Mouse (Mus musculus): ENCODE data around the gene Tmem56.

Tmem56 gene

DNA sequence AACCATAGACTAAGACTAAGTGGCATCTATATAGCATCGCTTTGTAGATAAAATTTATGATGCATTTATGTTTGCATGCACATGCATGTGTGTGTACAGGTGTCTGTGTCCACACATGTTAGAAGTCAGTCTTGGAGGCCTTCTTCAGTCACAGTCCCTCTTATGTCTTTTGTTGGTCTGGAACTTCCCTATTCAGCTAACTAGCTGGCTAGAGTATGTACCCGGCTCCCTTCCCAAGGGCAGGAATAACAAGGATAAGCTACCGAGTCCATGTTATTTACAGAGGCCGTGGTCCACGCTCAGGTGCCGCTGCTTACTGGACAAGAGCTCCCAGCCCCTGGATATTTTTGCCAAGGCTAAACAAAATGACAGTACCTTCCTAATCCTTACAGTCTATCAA is 58.7 kb downstream of the Tmem56 start:
- DNase-seq: no peak

DNA sequence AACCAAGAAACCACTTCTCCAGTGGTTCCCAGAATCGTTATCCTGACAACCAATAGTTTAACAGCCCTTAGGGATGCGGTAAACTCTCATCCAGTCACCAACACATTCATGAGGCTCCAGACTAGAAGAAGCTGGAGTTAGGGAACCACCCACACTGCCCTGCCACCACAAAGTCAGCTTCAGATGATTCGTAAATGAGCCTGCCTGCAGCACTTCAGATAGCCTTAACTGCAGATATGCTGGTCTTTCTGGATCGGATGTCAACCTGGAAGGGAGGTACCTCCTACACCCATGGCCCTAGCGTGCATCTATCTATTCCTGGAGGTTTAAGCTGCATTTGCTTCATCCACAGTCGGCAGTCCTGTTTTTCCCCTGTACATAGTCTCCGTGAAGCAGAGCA is 60.9 kb downstream of the Tmem56 start:
- DNase-seq: no peak

DNA sequence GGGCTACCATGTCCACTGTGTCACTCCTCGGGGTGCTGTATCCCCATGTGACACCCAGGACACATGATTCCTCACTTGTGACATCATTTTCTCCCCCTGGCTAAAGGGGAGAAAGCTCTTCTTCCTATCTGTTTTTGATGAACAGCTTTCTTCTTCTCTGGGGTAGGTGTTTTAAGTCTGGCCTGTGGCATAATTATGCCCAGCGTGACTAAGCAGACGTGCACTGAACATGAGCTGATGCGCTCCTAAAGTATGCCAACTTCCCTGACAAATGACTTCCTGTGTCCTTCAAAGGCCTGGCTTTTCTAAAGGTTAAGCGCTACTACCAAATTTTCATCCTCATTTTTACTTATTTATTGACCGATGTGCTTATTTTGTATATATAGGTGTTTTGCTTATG is 65.9 kb downstream of the Tmem56 start:
- no peak for DNase-seq

DNA sequence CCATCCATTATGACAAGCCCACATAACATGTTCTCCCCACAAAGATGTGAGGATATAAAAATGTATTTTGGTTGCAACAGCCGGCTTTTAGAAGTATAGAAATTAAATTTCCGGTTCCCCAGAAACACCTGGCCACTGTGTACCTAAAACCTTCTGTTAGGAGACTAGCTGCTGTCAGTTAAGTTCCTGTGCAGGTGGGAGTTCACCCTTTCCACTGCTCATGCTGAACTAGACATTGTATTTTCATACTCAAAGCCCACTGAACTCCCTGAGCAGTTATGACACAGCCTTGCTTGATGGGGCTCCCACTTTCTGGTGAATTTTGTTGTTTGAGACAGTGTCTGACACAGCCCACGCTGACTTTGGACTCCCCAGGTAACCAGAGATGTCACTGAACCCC is 69.4 kb downstream of the Tmem56 start:
- DNase-seq: no peak

DNA sequence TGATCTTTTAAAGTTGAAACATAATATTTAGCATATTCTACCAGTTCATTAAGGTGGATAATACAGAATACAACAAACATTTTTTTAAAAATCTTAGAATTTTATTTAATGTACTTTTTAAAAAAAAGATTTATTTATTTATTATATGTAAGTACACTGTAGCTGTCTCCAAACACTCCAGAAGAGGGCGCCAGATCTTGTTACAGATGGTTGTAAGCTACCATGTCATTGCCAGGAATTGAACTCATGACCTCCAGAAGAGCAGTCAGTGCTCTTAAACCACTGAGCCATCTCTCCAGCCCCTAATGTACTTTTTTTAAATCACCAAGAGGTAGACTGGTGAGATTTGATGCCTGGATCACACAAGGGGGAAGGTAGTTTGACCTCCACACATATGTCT is 70.7 kb downstream of the Tmem56 start:
- DNase-seq: peak; percentile 30

DNA sequence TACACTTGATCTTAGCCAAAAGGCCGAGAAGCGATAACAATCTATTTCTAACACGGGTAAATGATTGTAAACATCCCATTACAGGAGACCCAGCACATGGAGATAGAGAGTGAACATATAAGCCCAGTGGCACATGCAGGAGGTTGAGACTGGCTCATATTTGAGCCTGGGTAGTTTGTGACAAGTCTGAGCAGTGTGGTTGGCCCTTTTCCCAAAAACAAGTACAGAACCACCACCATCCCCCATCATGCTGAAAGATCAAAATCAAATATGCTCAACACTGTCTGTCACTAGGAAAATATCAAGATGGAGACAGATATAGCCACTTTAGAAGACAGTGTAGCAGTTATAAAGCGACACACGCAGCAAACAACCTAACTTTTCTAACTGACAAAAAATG is 73.9 kb downstream of the Tmem56 start:
- no peak for DNase-seq

DNA sequence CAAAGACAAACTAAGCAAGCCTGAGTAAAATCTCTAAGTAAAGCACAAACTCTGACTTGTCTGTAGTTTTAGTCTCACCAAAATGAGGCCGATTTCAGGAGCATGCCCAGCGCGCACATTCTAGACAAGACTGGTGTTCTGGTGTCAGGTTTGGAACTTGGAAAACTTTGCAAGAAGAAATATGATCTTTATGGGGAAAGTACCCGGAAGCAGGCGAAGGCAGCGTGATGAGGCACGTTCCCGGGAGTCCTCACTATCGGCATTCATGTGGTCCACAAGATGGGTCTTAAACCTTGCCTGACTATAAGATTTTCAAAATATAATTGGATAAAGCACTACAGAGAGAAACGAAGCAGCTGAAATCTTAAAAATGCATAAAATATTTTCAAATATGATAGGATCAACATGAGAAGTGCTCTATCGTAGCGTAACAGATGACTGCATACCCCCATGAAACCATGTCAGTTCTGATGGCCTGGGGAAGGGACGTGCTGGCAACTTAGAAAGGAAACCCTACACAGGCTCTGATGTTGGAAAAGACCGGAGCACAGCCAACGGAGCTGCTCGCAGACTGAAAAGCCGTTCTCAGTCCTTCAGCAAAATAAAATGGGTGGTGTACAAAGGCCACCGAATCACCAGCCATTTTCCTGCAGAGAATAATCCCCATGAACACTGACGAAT is 76.6 kb downstream of the Tmem56 start:
- no peak for DNase-seq

DNA sequence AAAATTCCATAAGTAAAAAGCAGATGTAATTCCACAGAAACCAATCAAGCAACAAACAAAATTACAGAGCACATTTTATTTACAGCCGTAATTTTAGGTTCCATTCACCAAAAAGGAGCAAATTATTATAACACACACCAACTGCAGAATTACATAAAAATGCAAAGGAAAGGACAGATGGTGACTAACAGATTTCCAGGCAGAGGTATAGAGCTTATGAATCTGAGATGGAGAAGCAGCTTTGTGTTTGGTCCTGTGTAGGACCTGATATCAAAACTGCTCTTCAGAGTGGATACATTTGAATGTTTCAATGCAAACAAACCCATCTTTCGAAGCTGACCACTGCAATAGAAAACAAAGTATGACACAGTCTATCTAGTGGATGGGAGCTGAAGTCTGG is 80.3 kb downstream of the Tmem56 start:
- DNase-seq: no peak

DNA sequence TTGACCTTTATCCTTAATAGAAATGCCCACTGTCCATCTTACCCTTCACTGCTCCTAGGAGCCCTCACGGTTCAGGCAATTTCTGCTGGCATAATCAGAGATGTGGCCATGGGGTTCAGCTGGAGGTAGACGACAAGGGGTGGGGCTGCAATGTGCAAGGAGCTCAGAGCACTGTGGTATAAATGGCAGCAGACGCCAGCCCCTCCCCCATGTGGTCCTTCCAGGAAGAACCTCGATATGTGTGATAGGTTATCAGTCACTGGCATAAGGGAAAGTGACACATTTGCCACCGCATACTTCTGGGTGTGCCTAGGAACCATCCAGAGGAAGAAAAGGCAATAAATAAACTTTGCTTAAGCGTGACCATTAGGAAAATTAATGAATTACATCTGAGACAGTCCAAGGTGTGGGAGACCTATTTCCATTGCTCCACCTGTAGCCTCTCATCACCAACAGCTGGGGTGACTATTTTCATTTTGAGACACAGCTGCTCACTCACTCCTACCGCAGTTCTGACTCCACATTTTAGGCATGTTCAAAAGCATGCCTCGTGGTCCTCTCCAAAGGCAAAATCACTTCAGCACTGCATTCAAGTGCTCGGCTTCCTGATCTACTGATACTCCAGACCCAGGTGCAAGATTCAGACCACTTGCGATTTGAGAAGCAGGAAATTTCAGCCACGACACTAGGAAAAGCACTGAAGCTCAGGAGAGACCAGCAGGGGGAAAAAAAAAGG is 81.7 kb downstream of the Tmem56 start:
- no peak for DNase-seq

DNA sequence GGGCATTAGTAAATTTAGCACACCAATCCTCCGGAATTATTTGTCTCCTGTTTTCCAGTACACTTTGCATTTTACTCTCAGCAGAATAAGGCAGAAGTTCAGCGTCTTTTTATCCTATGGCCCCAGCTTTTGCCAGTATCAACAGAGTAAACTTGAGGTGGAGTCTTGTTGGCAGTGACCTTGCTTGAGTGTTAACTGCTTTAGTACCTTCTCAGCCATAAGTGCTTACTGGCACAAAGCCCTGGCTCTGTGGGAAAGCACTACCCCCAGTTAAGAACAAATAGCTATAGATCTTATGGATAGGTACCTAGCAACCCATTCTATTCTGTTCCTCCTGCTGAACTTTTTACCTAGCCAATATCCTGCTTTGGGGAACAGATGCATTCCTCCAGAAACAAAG is 93.7 kb downstream of the Tmem56 start:
- DNase-seq: no peak

DNA sequence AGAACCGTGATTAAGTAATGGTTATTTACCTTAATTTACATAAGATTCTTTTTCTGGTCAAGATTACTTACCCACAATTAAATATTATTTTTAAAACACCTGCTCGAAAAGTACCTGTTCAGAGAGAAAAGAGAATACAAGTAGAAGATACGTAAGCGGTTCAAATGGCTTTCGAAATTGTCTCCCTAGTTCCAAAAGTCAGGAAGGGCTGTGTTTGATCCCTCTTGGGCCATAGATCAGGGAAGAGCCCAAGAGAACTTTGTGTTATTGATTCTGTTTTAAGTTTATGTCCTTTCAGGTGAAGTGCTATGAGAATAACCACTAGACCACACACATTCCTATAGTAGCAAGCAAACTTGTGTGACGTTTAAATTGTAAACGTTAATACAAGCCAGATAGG is 95.4 kb downstream of the Tmem56 start:
- no peak for DNase-seq

DNA sequence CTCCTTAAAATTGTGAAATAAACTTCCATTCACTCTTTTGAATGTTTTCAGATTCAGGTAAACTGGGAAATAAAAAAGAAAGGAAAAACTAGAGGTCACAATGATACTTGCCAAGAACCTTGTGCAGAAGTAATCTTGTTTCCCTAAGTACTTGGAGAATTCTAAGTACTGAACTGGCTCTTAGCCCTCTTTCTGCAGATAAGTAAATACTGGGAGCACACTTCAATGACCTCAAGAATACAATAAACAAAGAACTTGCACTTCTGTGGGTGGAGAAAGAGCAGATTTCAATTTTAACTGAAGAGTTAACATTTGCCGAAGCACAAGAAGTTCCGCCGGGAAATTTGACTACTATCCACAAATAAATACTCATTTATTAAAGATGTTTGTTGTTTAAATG is 96.0 kb downstream of the Tmem56 start:
- DNase-seq: no peak

DNA sequence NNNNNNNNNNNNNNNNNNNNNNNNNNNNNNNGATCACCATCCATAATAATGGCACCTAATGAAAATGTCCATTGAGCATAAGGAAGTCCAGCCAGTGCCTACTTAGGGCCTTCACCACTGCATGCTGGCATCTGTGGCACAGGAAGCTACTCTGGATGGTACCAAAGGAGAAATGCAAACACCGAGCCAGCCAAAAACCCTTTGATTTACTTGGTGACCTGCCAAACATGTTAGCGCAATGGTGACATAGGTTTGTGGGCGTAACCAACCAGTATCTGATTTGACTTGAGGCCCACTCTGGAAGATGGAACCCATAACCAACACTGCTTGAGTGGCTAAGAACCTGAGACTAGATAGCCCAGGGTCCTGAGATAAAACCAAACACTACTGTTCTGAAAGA is 97.7 kb downstream of the Tmem56 start:
- no peak for DNase-seq

DNA sequence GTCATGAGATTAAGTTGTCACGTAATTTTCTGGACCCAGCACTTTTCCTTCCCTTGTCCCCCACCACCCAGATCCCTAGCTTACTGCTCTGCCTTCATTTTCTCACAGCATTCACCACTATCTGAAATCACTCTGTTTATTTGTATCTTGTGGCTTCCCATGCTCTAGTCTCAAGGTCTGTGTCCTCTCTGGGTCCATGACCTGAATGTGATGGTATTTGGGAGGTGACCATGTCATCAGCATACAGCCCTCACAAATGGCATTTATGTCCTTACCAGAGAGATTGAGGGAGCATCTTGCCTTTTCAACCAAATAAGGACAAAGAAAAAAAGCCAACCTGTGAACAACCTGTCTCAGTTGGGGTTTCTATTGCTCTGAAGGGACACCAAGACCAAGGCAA is 106.9 kb downstream of the Tmem56 start:
- no peak for DNase-seq

DNA sequence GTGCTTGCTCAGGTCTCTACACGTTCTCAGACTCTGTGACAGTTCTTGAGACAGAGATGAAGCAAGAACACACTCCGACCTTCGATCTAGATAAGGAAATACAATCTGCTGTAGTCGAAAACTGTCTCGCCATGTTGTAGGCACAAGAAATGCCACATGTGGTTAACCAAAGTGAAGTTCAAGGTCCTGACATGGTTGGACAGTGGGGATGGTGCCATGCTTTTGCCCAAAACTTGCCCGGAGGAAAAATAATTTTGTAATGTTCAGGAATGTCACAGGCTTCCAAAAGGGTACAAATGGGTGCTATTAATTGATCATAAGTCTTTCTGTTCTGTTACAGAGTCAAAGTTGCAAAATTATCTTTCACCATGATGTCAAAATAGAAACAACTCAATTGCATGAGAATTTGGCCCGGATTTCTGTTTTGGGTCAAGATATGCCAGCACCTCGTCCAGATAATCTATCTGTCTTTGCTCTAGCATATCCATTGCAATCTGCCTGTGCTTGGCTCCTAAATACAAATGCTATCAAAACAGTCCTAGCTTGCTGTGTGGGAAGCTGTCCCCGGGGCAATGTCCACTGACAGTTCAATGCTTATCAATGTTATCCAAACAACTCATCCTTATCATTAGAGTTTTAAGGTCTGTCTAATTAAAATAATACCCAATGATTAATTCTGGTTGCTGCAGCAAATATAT is 108.5 kb downstream of the Tmem56 start:
- no peak for DNase-seq

DNA sequence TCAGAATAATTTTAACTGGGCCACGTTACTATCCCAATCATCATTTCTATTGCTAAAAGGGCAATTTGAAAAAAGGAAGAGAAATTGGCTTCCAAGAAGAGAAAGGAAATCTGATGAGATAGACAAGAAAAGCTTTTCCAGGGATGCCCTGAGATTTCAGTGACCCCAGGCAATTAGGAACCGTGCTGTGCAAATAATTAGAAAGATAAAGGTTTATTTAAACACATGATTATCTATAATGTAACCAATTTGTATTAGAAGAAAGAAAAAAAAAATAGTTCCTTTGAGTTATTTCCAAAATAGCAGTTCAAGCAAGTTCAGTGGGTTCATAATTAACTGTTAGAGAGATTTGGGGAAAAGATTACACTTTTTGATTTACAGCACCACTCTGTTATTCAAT is 110.2 kb downstream of the Tmem56 start:
- DNase-seq: no peak

DNA sequence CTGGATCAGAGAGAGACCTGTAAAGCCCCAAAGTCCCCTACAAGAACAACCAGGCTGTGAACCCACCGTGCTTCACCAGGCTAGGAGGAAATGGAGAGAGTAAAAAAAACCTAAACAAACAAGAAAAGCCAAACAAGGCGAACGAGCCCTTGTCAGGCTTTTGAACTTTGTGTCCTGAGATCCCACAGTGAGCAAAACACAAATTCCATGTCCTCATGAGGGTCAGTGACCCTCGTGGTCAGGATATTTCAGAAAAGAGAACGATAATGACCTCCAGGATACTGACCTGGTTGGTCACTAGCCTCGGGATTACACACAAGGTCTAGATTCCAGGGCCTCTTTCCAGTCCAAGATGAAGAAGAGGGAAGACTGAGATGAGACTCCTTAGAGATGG is 111.0 kb downstream of the Tmem56 start:
- peak; percentile 86 for DNase-seq

DNA sequence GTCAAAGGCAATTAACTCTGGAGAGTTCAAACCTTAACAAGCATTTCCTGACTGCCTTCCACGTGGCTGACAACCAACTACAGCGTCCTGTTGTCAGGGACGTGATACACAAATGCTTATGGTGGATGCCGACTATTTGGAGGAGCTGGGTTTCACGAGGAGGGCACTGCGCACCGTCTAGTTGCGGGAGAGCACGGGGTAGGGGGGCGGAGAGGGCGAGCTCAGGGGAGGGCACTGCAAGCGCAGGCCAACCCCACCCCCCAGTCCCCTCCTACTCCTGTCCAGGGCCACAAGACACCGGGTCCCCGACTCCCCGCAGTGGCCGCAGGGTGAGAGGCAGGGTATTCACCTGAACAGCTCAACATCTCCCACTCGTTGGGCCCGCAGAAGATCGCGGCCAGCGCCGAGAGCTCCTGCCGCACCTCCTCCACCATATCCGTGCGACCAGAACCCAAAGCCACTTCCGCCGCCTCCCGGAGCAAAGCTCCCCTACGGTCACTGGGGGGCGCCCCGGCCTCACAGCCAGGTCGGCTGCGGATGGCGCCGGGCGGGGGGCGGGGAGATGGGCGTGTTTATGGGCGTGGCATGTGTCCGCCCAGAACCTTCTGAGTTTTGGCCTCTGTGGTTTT is 111.5 kb downstream of the Tmem56 start, which contains the start of gene Rwdd3:
Rwdd3 (minus strand) TSS at position 453 of the 629 bp plus-strand sequence.
- DNase-seq: peak; percentile 93

DNA sequence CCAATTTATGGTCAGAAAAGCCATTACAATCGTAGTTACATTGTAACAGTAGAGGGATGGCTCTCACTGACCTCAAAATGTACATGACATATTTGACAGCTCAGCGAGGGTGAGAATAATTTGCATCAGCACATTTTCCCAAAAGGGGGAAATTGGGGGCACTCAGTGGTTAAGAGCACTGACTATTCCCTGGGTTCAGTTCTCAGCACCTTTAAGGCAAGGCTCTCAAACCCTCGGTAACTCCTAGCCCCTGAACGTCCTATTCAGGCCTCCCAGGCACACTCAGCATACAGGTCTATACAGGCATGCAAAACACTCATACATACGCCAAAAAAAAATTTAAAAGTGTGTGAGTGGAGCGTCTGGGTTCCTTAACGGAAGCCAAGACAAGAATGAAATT is 112.3 kb downstream of the Tmem56 start:
- DNase-seq: peak; percentile 4

DNA sequence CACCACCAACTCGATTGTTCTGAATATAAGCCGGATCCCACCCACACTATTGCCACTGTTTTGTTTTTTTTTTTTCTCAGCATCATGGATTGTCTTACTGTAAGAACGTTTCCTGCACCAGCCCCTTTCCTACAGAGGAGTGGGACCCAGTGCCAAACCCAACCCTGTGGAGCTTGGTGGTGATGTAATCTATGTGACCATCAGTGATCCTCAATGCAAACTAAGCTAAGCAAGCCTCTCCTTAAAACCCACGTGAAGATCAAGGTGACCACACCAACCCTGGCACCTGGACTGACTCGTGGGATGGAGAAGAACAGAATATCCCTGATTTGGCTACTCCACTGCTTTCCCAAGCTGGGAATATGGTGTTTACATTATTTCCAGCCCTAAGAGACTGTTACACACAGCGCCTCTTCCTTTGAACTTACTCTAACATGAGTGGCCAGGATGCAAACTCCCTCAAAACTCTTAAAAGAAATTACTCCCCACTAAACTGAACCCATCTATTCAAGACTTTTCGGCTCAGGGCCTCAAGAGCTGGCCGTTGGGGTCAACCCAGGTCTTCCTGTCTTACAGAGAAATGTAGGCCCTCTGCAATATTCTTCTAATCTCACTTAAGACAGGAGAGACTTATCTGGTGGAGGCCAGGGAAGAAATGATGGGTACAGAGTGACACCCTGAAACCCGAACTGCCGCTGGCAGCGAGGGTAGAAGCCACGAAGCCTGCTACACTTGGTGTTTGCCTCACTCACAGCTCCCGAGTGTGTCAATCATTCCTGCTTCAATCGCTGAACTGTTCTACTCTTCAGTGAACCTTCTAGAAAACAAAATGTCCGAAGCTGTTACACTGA is 113.6 kb downstream of the Tmem56 start:
- no peak for DNase-seq

DNA sequence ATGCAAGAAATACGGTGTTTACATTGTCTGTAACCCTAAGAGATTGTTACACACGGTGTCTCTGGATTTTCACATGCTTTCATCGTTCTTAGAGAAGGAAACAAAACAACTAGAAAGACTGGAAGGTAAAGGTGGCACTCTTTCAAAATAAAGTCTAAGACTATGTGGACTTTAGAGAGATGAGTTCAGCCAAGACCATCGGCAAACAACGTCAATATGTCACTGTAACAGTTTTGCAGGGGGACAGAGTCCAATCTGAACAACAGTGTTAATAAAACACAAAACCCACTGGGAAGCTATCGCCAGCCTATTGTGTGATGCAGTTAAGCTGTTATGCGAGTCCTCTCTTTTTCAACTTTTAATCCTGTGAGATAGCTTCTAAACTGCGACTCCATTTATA is 114.3 kb downstream of the Tmem56 start:
- DNase-seq: peak; percentile 16

DNA sequence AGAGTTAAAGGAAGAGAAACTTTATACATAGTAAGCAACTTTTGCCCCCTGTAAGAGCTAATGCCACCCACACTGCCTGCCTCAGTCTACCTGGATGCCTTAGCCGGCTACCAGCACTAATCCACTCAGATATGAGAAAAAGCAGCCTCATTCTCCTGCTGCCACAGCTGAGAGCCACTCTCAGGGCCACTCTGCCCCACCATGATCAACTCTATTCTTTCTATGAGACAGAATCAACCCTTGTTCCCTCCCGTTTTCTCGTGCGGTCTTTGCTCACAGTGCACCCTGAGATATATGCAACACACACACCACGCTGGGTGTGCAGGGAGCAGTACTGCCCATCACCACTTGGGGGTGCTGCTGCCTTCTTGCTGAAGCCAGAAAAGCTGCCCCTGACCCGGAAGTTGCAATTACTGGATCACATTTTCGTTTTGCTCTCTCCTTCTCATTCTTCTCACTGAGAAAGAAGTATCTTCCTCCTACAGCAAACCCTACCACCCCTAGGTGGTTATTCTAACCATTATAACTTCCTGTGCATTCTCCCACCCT is 119.6 kb downstream of the Tmem56 start:
- DNase-seq: peak; percentile 67
